Mouse (Mus musculus) kidney, postnatal 10 days (tissue): Measurements from ENCODE around the gene Arhgap11a.

Experiments
- DNase-seq: peaks from one replicate; pipeline ENCODE4 v3.0.0; 2021; ENCODE audit warnings: mixed read lengths

Arhgap11a gene

GRCm38 (mm10) chr2:113817681-113818606, 30.5 kb downstream of the Arhgap11a start:
- DNase-seq = no peak

DNA sequence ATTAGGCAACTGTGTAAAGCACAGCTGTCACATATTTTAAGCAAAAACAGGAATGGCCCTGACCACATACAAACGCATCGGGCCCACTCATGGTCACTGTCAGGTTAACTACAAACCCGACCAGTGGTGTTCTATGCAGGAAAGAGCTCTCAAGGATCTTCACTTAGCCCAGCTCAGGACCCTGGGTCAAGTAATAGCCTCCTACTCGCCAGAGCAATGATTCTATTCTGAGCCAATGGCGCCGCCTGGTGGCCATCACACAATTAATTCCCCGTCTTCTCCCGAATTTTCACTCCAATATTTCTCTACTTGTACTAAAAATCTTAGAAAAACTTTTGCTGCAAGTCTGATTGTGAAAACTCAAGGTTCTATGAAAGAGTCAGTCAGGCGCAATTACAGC, 40.8 kb downstream of the Arhgap11a start:
- peak; percentile 85 for DNase-seq

DNA sequence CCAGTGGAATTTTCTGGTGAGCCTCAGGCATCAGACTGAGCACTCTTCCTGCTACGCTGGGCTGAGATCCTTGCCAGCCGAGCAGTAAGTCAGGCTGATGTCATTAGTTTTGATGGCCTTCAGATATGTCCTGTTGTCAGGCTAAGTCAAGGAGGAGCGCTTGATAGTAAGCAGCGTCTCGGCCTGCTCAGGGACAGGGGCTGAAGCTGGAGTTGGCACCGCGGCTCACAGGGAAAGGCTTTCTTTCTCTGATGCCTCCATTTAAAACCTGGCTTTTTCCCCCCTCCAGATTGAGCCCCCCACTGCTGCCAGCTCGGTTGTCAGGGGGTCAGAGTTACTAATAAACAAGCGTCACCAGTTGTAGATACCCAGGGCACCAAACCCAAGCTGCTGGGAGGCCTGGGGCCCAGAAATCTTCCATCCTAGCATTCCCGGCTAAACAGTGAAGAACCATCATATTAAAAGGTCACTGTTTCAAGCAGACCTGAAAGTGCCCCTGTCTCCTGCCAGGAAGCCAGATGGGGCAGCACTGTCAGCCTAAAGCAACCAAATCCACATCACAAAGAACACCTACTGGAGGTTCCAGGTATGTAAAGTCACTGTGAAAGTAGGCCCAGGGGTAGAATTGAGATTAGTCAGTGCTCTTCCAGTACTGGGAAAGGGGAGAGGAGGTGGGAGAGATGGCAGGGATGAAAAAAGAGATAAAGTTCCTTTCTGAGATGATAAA, 41.4 kb downstream of the Arhgap11a start:
- no peak for DNase-seq

DNA sequence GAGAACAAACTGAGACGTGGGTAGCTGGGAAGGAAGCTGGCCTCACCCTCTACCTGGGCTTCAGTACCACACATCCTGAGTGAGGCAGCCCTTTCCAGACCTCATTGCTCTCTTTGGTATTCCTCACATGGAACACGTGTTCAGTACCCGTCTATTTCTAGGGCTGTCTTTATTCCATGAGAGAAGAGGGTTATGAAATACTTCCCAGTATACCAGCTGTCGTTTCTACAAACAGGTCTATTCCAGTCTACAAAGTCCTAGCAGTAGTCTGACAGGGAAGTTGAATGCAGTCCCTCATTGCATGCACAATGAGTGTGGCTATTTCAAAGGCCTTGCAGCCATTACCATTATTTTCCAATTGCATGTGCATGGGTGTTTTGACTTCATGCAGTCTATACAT, 42.7 kb downstream of the Arhgap11a start:
- no peak for DNase-seq

DNA sequence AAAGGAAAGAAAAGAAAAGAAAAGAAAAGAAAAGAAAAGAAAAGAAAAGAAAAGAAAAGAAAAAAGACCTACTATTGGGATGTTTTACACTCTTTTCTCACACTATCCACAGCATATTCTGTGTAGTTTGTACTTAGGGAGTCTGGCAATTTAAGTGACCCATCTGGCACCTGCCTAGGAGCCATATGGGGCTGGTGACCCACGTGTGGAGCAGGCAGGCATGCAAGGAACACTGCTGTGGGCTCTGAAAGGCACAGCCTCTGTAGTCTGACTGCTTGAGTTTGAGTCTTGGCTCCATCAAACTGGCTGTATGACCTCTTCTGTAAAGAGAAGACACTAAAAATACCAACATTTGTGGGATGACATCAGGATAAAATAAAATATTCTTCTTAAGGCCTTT, 44.7 kb downstream of the Arhgap11a start:
- DNase-seq = no peak

GRCm38 (mm10) chr2:113800846-113801245, 47.6 kb downstream of the Arhgap11a start:
- no peak for DNase-seq

GRCm38 (mm10) chr2:113798605-113799004, 49.9 kb downstream of the Arhgap11a start:
- DNase-seq = no peak

DNA sequence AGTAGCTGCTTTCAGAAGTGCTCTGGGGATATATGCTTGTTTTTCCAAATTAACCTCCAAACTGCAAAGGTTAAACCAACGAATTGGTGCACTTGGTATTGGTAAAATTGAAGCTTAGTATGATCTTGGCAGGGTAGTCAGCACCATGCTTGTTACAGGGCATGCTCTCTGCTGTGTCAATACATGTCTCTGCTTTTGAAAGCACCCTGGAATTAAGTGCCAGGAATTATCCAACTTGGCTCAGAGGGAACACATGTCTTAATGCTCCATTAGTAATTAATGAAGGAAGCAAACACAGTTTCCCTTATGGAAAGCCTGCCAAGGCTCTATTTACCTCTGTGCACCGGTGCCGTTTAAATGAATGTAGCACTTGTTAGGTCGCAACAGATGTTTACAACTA, 53.3 kb downstream of the Arhgap11a start:
- no peak for DNase-seq

- DNase-seq = no peak
Measured at GRCm38 (mm10) chr2:113793521-113793920, 54.9 kb downstream of the Arhgap11a start.

- no peak for DNase-seq
Measured at GRCm38 (mm10) chr2:113788821-113789387, 59.6 kb downstream of the Arhgap11a start.

- DNase-seq = no peak
Measured at GRCm38 (mm10) chr2:113787882-113788281, 60.6 kb downstream of the Arhgap11a start.

DNA sequence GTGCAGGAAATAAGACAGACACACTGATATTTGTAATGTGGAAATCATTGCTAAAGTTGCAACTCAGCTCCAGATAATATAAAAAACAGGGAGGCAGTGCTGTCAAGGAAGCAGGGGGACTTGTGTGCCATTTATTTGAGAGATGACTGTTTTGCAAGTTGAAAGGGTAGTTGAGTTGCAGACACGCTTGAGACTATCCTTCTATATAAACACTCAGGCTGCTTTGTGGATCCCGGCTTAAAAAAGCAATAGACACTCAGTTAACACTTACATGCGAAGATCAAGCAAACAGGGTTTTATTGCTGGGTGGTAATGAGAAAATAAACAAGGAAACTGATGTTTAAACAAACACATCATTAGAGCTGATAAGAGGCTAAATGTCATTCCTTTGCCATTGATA, 63.6 kb downstream of the Arhgap11a start:
- no peak for DNase-seq

DNA sequence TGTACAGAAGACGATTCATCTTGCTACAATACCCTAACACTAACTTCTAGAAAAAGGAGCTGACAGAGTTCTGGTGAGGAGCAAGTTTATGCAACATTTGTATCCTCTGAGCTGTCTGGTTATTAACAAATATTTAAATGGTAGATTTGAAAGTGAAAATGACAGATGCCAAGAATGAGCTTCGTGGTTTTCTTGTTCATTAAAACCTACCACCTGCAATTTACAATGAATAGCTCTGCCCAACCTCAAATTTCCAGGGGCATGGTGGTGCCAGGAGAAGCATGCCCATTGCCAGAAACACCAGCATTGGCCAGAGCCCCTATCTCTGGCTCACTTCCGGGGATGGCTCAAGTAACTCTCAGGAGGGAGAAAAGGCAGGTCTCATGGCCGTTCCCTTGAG, 66.9 kb downstream of the Arhgap11a start:
- no peak for DNase-seq
